9 mouse cellular contexts compared by ENCODE assay signal in the genomic region with DNA sequence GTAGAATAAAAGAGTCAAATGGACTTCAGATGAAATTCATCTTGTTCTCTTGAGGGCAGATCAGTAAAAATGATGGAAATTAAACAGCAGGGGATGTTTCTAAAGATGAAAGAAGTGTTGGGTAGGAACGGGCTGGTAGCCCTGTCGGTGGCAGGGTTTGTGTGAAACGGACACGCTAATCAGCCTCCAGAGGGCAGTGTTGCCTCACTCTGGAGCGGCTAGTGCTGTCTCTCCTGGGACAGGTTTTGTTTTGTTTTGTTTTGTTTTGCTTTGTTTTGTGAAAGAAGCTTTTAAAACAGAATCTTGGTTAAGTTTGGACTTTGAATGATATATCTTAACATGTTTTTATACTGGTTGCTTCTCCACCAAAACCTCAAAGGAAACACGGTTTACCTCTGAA. TPM values are rescaled to one million over a fixed set of nuclear protein-coding genes. Genes with fewer than 3 reads are reported as not detected.
DNase-seq lines count a peak whose midpoint lies in the region; ATAC-seq and TF ChIP-seq lines count a peak whose summit lies in the region.
"Had no signal": no experiment of that assay in that cellular context is flagged by ENCODE, and none has a peak within 500 bp of the region (broad histone marks: within the 10 kb centered on the region; RNA-seq: fewer than 3 reads in every experiment).

No protein-coding gene starts in this region.

- H3K27ac ChIP-seq in kidney, postnatal 0 days = no peak overlapping the region
- no peak overlapping the region for H3K27ac ChIP-seq in liver, embryonic 14.5 days
- no peak overlapping the region for H3K27ac ChIP-seq in stomach, postnatal 0 days (replicated peaks)
- H3K27ac ChIP-seq: embryonic facial prominence, embryonic 13.5 days had no signal

- peaks cover 8% of the 10 kb centered on the region for H3K79me3 ChIP-seq in C2C12 (ENCODE audit: low read depth)

- H3K4me2 ChIP-seq in kidney, postnatal 0 days (ENCODE audit: low read length) = no peak overlapping the region
- no peak overlapping the region for H3K4me2 ChIP-seq in liver, embryonic 14.5 days (ENCODE audit: low read depth)
- no peak overlapping the region for H3K4me2 ChIP-seq in stomach, postnatal 0 days (replicated peaks; ENCODE audit: low read depth)
- H3K4me2 ChIP-seq: embryonic facial prominence, embryonic 13.5 days had no signal

- 10% methylated on average over 6 of the region's 6 CpGs for WGBS in kidney, postnatal 0 days
- WGBS in liver, embryonic 14.5 days (ENCODE audit: insufficient replicate concordance) = 2% methylated on average over 6 of the region's 6 CpGs
- 16% methylated on average over 6 of the region's 6 CpGs for WGBS in stomach, postnatal 0 days

- H3K79me2 ChIP-seq in C2C12 (ENCODE audit: control insufficient read depth, insufficient read depth) = peaks cover 32% of the 10 kb centered on the region

- no peaks in the 10 kb centered on the region for H3K9me3 ChIP-seq in kidney, postnatal 0 days (replicated peaks; ENCODE audit: low read length)
- H3K9me3 ChIP-seq in liver, embryonic 14.5 days (ENCODE audit: control insufficient read depth, low read length) = no peaks in the 10 kb centered on the region
- H3K9me3 ChIP-seq in stomach, postnatal 0 days (ENCODE audit: control insufficient read depth, low read length) = no peaks in the 10 kb centered on the region
- H3K9me3 ChIP-seq: embryonic facial prominence, embryonic 13.5 days had no signal

- H3K9ac ChIP-seq in kidney, postnatal 0 days (ENCODE audit: low read depth, low read length) = no peak overlapping the region
- H3K9ac ChIP-seq in liver, embryonic 14.5 days (replicated peaks) = no peak overlapping the region
- no peak overlapping the region for H3K9ac ChIP-seq in stomach, postnatal 0 days (ENCODE audit: low read length)
- H3K9ac ChIP-seq: embryonic facial prominence, embryonic 13.5 days had no signal

- H3K4me1 ChIP-seq in kidney, postnatal 0 days (replicated peaks; ENCODE audit: insufficient read depth, low read length) = no peaks in the 10 kb centered on the region; the same call in 1 of the 2 replicates
- peaks cover 10 to 27% of the 10 kb centered on the region in 2 experiments for H3K4me1 ChIP-seq in liver, embryonic 14.5 days (replicated peaks; ENCODE audit: control insufficient read depth in 2 of 2, insufficient read depth in 2 of 2, low read length in 1 of 2)
- no peaks in the 10 kb centered on the region for H3K4me1 ChIP-seq in stomach, postnatal 0 days (replicated peaks; ENCODE audit: control insufficient read depth, insufficient read depth)

- H3K36me3 ChIP-seq in C2C12 (ENCODE audit: control insufficient read depth, insufficient read depth) = peaks cover 21% of the 10 kb centered on the region
- H3K36me3 ChIP-seq in kidney, postnatal 0 days (ENCODE audit: insufficient read depth, low read length) = no peaks in the 10 kb centered on the region
- H3K36me3 ChIP-seq in liver, embryonic 14.5 days (replicated peaks; ENCODE audit: control insufficient read depth, insufficient read depth, low read depth) = no peaks in the 10 kb centered on the region
- no peaks in the 10 kb centered on the region for H3K36me3 ChIP-seq in stomach, postnatal 0 days (ENCODE audit: control insufficient read depth, insufficient read depth, low read length)
- H3K36me3 ChIP-seq: embryonic facial prominence, embryonic 13.5 days had no signal

- no peaks in the 10 kb centered on the region for H3K27me3 ChIP-seq in C2C12 (ENCODE audit: control insufficient read depth, insufficient read depth, insufficient read length)
- H3K27me3 ChIP-seq in kidney, postnatal 0 days (ENCODE audit: insufficient read depth, low read length) = no peaks in the 10 kb centered on the region
- no peaks in the 10 kb centered on the region for H3K27me3 ChIP-seq in liver, embryonic 14.5 days (ENCODE audit: control insufficient read depth, insufficient read depth, low read length)
- H3K27me3 ChIP-seq in stomach, postnatal 0 days (ENCODE audit: control insufficient read depth, insufficient read depth, low read length) = no peaks in the 10 kb centered on the region

- peak; percentile 89 for DNase-seq in adrenal gland, postnatal 10 days
- peak; percentile 85 for DNase-seq in embryo, embryonic 11 days
- DNase-seq in heart, adult 9 months (ENCODE audit: low spot score in 2 of 2) = peak; percentile 58 to 77
- DNase-seq in kidney, postnatal 0 days (ENCODE audit: low spot score) = peak; percentile 89
- DNase-seq in liver, embryonic 14.5 days (ENCODE audit: low read depth in 3 of 3, low spot score in 3 of 3) = peak; percentile 60 to 70 (median 66)
- peak; percentile 66 for DNase-seq in neural tube, embryonic 10.5 days (ENCODE audit: extremely low spot score, low spot score)
- DNase-seq in stomach, postnatal 0 days (ENCODE audit: low spot score) = peak; percentile 75

- H3ac ChIP-seq in C2C12 (ENCODE audit: control insufficient read depth, insufficient read length, low read depth) = no peak overlapping the region

- peak; percentile 95 for TF ChIP-seq CTCF in C2C12 (IDR thresholded peaks at IDR 0.05; ENCODE audit: control insufficient read depth, insufficient read depth, insufficient read length)
- peak; percentile 90 for TF ChIP-seq CTCF in kidney, postnatal 0 days (IDR thresholded peaks at IDR 0.05; ENCODE audit: low read depth)
- peak; percentile 97 for TF ChIP-seq CTCF in liver, embryonic 14.5 days (IDR thresholded peaks at IDR 0.05; ENCODE audit: low read depth)
- TF ChIP-seq CTCF in stomach, postnatal 0 days (IDR thresholded peaks at IDR 0.05; ENCODE audit: low read depth) = peak; percentile 98

- no peak for TF ChIP-seq EP300 in liver, embryonic 14.5 days (IDR thresholded peaks at IDR 0.05; ENCODE audit: low read depth)
- TF ChIP-seq EP300 in stomach, postnatal 0 days (optimal IDR thresholded peaks at IDR 0.05) = no peak

- ATAC-seq in kidney, postnatal 0 days (replicated peaks; ENCODE audit: low FRiP score, low read depth) = no peak
- ATAC-seq in liver, embryonic 14.5 days (ENCODE audit: insufficient read depth) = peak; percentile 50; the same call in 1 of the 2 replicates
- peak; percentile 69 for ATAC-seq in stomach, postnatal 0 days (ENCODE audit: low FRiP score, low TSS enrichment)

- no peak overlapping the region for H3K4me3 ChIP-seq in C2C12 (ENCODE audit: insufficient read depth, poor library complexity, severe bottlenecking)
- H3K4me3 ChIP-seq in kidney, postnatal 0 days (replicated peaks; ENCODE audit: low read depth, low read length) = no peak overlapping the region
- H3K4me3 ChIP-seq in liver, embryonic 14.5 days (ENCODE audit: insufficient read depth in 1 of 2, low read depth in 2 of 2, low read length in 2 of 2) = no peak overlapping the region
- no peak overlapping the region for H3K4me3 ChIP-seq in stomach, postnatal 0 days (ENCODE audit: low read depth, low read length)
- H3K4me3 ChIP-seq: embryonic facial prominence, embryonic 13.5 days had no signal

TF ChIP-seq in C2C12, 6 proteins besides CTCF, POLR2A, EP300 and RAD21:
- TF ChIP-seq CEBPB (IDR thresholded peaks at IDR 0.05; ENCODE audit: low read depth) = no peak
- no peak for TF ChIP-seq MAX (IDR thresholded peaks at IDR 0.05)
- TF ChIP-seq USF1 (IDR thresholded peaks at IDR 0.05; ENCODE audit: low read depth) = no peak
- TF ChIP-seq FOSL1 (IDR thresholded peaks at IDR 0.05; ENCODE audit: insufficient read depth, low read length, poor library complexity, severe bottlenecking) = no peak
- no peak for TF ChIP-seq MYOD1 (IDR thresholded peaks at IDR 0.05; ENCODE audit: control insufficient read depth, insufficient read length, low read depth)
- no peak for TF ChIP-seq MYOG (IDR thresholded peaks at IDR 0.05; ENCODE audit: control insufficient read depth, extremely low read depth, insufficient read length)

RNA-seq across cellular contexts. Expression of a gene that starts 7.4 kb away (rescaled TPM):
- 10.7 TPM for polyA plus RNA-seq in C2C12 (2012; fragmentation: generic; extraction: Trizol)
- total RNA-seq in adrenal gland, postnatal 10 days (2021) = 1 to 10 TPM; 4.1 to 5.6 TPM
- 4.6 and 5.3 TPM in 2 replicates for polyA plus RNA-seq in kidney, postnatal 0 days (2015; fragmentation: Nextera tagmentation; extraction: Ambion mirVana)
- polyA plus RNA-seq in liver, embryonic 14.5 days (2012; rRNA removed) = 1.3 TPM in 2 replicates
- 1.5 and 1.9 TPM in 2 replicates for polyA plus RNA-seq in liver, embryonic 14.5 days (2014; fragmentation: Nextera tagmentation; extraction: Ambion mirVana)
- polyA plus RNA-seq in stomach, postnatal 0 days (2015; fragmentation: Nextera tagmentation; extraction: Ambion mirVana) = 6.3 and 6.4 TPM in 2 replicates

RNA-seq across cellular contexts. Expression of a gene that starts 51.2 kb away (rescaled TPM):
- polyA plus RNA-seq in C2C12 (2012; fragmentation: generic; extraction: Trizol) = 15.8 TPM
- total RNA-seq in adrenal gland, postnatal 10 days (2021) = 10 to 100 TPM; 32.7 to 35.4 TPM
- 45.9 and 47.4 TPM in 2 replicates for polyA plus RNA-seq in kidney, postnatal 0 days (2015; fragmentation: Nextera tagmentation; extraction: Ambion mirVana)
- 3.1 and 6.6 TPM in 2 replicates for polyA plus RNA-seq in liver, embryonic 14.5 days (2012; rRNA removed)
- 13.6 and 13.9 TPM in 2 replicates for polyA plus RNA-seq in liver, embryonic 14.5 days (2014; fragmentation: Nextera tagmentation; extraction: Ambion mirVana)
- 26.7 and 27.3 TPM in 2 replicates for polyA plus RNA-seq in stomach, postnatal 0 days (2015; fragmentation: Nextera tagmentation; extraction: Ambion mirVana)
